Mouse (Mus musculus): ENCODE measurements around the gene Alpk1. TPM values are rescaled to one million over a fixed set of nuclear protein-coding genes. Genes with fewer than 3 reads are reported as not detected.
A peak's percentile ranks its signal among the peaks of the same experiment; 100 is the strongest.

The Alpk1 gene
- total RNA-seq (2021) = 8.7 and 10.1 TPM in 2 replicates
- long read RNA-seq, experiment 1, partial matches to known transcripts = 0 of 1 reads
- long read RNA-seq, experiment 1, other reads (novel, unspliced or antisense) = 1 of 1 reads
- long read RNA-seq, experiment 2 = 0 reads

DNA sequence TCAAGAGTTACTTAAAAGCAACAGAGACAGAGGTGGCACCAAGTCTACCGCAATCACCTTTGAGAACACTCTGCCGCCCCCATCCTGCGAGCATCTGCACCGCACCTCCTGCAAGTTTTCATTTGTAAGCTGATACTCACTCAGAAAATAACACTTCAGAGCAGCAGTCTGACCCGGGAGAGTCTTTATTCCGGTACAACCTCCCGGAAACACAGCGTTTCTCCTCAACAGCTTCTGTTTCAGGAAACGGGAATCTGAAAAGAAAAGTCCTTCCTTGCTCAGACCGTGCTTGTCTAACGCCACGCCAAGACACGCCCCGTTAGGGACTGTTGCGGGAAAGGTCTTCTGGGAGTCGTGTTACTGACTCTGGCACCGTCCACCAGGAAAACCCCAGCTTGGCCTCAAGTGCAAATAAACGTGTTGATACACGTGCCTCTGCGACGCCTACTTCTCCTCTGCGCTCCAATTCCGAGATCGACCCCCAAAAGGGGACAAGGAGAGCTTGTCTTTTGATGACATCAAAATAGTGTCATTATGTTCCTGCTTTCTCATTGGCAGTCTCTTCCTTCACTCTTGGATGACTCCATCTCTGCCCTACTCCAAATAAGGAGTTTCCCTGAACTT, at the start of gene Alpk1:
Gene Alpk1, minus strand, starts transcription at position 507 of the 624 bp plus-strand sequence.
- DNase-seq = peak; percentile 79

DNA sequence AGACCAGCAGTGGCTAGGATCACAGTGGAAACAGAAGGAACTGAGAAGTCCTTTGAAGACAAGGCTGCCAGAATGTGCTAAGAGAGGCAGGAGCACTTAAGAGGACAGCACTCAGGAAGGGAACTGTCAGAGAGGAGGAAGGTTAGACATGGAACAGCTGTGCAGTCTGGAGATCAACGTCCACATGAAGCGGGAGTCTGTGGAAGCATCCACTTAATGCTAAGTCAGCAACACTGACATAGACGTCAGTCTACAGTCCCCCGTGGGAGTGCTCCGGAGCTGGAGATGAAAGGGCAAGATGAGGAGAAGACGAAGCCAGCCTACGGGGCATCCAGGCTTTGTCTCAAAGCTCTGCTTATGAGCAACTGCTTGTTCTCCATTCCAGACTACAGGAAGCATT, 46.8 kb upstream of the Alpk1 start:
- no peak for DNase-seq

DNA sequence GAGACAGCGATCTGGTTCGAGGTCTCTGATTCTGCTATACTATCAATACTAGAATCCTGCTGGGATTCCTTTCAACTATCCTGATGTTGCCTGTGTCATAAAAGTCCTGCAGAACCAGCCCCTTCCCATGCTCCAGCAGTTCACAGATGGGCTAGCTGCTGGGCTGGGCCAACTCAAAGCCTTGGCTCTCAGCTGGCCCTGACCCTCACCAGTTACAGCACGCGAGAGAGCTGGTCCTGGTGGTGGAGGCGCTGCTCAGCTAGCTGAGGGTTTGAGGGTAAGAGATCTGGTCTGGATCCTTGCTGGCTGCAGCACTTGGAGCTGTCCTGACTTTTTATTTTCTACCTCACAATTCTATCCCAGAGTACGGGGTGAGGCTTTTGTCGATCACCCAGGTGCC, 46.2 kb upstream of the Alpk1 start:
- DNase-seq = no peak

DNA sequence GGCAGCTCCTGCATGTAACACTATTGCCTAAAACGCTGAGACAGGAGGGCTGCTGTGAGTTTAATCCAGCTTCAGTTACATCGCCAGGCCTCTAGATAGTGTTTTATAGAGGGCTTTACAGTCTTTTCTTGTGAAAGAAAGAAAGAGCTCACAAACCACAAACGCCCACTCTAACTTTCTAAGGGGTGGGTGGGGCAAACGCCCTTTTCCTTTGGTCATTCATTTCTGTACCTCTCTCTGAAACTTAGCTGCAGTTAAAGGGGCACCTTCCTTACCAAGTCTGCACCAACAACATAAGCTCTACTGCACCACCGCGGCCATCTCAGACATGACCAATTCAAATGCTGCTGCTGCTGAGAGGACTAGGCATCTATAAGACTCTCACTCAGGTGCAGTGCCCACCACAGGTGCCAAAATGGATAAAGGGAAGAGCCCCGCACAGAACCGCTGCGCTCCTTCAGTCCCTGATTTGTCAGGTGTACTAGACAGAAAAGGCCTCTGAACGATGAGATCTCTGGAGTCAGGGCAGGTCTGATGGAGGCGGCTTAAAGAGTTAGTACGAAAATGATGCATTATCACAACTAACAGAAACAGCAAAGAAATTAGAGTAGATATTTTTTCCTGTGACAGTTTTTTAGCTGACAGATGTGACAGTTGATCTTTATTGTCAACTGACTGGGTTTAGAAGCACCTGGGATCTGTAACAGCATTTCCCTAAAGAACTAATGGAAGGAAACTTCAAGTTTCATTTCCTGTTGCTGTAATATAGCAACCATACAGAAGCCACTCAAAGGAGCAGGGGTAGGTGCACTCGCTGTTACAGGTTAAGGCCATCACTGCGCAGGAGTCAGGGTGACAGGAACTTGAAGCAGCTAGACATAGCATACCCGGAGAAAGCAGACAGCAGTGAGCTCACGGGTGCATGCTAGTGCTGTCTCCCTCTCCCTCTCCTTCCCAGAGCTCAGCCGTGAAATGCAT, 43.8 kb upstream of the Alpk1 start:
- no peak for DNase-seq

DNA sequence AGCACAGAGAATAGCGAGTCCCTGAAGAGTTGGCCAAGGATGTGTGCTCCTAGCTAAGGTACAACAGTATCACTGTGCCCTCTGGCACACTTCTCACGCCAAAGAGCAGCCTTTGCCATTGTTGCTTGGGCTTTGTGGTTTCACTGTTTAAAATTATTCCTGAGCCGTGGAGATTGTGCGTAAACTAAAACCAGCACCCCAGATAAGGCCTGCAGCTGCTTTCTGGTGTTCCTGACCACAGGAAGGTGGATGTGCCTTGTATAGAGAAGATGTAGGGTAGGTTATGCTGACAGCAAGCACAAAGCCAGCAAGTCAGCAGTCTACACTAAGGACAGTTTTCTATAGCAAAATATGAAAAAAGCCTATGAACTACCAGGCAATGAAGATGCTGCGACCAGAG, 40.9 kb upstream of the Alpk1 start:
- no peak for DNase-seq

DNA sequence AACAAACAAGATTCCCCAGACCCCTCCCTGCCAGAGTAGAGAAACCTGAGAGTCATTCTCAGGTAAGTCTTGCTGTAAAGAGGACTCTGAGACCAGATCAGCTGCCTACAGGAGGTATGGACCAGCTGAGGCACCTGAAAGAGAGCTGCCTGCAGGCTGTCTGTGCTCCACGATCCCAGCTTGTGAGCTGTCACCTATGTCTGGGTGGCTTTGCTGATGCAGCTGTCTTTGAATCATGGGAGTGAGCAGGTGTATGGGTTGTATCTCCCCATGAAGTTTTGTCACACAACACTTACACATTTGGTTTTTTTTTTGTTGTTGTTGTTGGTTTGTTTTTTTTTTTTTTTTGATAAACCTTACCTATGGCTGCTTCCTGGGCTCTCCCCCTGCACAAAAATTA, 40.1 kb upstream of the Alpk1 start:
- no peak for DNase-seq

DNA sequence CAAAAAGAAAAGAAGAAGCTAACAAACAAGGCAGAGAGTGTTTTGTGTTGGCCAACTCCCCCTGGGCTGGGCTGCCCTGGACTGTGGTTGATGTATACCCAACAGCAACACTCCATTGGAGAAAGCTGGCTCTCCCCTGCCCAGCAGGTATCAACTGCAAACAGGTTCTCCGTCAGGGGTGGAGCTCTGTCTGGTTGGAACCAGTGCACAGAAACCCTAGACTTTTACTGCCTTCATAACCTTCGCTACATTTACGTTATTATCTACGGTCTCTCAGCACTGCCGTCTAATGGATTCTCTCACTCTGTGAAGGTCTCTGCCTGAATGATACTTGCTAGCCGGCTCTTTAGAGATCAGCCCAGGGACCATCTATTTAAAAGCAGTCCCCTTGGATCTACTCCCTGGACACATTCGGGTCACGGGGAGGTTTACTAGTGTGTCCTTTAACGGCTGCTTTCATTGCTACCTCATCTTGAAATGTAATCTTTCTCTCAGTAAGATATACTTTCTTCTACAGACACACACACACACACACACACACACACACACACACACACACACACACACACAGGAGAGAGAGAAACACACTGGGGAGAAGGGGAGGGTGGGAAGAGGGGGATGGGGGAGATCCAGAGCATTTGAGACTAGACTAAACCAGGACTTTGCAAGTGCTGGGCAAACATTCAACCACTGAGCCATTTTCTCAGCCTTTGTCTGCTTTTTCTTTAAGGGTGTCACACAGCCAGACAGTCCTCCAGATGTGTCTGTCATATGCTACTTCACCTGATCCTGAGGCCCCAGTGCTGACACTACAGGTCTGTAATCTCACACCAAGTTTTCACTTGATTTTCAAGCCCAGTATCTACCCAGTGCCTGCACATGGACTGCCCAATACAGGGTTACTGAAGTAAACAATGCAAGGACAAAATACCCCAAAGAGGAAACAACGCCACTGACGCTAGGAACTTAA, 38.7 kb upstream of the Alpk1 start:
- DNase-seq = no peak

DNA sequence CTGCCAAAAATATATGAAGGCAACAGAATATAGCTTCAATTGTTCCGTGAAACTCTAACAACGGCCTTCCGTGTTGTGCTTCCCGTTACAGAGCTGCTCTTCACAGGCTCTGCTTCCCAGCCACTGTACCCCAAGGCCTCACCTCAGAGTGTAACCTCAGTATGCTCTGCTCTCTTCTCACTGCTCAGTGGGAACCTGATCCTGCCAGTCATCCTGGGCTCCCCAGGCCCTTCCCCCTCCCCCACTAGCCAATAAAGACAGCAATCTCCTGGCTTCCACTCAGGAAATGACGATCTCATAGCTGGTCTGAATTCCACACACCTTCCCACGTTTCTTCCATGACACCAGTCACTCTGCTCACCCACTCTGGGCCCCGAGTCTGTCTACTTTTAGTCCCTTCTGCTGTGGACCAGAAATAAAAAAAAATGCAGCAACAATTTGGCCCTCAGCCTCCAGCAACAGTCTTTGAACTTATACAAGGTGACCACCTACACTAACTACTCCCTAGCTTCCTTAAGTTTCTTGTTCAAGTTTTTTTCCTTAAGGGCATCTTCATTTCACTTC, 36.9 kb upstream of the Alpk1 start:
- no peak for DNase-seq

DNA sequence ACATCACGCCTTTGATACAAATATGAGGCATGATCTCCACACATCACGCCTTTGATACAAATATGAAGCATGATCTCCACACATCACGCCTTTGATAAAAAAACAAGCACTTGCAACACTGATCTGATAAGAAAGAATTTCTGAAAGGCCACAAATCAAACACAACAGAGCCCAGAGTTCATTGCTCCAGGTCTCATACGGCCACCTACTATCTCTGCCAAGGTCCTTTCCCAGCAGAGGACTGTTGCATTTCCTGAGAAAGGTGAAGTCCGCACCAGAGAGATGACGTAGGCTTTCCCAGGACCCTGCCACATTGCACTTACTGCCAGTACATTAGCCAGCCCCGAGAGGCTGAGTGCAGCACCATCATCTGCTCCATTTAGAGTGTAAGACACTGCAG, 28.8 kb upstream of the Alpk1 start:
- no peak for DNase-seq

DNA sequence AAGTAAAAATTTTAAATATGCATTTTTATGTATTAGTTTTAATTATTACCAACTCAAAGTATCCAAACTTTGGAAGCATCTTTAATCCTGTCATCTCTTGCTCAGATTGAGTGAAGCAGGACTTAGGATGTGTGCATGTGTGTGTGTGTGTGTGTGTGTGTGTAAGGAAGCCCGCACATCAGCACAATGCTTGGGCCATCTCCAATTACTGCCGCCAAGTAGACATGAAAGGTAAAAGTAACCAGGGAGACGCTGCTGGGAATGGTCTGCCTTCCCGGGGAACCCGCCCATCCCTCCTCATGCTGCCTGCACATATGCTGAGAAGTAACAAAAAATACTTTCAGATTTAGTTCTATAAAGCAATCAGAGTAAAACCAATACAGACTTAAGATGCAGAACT, 27.5 kb upstream of the Alpk1 start:
- no peak for DNase-seq

DNA sequence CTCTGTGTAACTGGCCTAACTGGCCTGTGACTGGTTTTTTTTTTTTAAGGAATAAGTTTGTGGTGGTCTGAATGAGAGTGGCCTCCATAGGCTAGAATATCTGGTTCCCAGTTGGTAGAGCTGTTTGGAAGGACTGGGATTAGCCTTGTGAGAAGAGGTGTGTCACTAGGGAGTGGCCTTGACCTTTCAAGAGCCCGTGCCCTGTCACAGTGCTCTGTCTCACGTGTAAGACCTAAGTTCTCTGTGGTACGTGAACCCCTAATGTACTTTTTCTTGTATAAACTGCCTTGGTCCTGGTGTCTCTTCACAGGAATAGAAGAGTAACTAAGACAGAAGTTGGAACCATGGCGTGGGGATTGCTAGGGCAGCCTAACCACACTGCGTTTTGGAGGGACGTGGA, 25.7 kb upstream of the Alpk1 start:
- DNase-seq = no peak

DNA sequence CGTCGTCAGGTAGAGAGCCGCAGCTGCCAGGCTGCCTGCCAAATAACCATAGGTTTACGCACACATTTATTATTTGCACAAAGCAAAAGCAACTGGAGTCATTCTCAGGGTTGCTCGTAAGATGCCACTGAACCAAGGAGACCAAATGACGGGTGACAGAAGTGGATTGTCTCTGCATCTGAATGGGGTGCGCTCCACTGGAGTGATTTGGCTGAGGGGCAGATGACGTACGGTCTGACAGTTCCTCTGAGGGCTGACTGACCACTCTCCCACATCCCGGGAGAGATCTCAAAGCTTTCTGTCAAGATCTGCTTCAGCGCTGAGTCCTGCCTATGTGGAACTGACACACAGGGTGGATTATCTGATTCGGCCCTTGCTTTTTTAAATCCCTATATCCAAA, 24.7 kb upstream of the Alpk1 start:
- no peak for DNase-seq

DNA sequence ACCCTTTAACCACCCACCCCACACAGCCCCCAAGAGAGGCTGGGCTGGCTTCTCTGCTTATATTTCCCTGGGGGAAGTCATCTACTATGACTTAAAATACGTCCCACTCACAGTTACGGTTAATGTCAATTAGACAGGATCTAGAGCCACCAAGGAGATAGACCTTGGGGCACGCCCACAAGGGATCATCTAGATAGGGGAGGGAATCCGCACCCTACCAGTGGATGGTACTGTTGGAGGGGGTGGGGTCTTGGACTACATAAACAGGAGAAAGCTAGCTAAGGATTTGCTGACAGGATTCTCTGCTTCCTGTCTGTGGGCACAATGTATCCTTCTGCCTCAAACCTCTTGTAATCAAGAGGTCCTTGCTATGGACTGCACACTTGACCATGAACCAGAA, 24.1 kb upstream of the Alpk1 start:
- no peak for DNase-seq

DNA sequence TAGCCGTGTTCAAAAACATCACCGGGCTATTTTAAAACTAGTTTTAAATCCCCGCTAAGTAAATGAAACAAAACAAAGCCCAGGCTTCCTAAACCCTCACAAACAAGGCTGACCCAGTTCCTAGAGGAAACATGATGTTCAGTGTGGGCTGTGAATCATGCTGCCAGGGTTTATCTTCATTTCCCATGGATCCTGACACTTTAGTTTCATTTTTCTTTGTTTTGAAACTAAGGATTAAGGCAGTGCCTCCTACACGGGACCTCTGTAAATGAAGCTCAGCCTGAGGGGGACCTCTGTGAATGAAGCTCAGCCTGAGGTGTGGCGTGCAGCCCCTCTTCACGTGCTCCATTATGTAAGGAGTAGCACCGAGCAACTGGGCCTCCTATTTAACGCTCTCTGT, 22.5 kb upstream of the Alpk1 start:
- DNase-seq = peak; percentile 33

DNA sequence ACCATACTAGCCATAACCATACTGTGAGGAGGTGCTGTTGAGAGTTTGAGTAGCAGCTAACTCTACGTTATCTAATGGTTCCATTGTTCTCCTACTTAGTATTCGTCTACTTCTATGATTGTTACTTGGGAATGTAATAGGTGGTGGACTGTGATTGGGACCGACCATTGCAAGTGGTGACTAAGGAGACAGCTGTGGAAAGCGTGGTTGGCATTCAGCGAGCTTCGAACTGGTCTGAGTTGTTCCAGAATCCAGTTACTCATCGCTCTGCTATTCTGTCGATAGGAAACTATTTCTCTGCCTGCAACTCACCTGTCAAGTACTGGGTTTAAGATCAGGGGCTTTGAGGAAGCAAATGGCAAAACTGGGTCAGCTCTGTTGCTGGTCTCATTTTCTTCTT, 20.8 kb upstream of the Alpk1 start:
- no peak for DNase-seq

DNA sequence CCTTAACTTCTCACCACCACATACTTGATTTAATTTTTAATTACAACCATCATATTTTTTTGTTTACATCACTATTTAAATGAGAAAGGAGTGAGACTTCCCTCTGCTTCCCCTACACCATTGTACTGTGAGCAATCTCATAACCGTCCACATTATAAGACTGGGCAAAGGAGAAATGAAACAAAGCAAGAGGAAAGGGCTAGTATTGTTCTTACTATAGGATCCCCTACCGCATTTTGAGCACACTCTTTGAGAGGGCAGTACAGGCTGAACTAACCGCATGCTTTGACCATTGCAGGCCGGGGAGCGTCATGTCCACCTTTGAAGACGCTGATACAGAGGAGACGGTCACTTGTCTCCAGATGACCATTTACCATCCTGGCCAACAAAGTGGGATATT, 15.9 kb upstream of the Alpk1 start:
- no peak for DNase-seq

DNA sequence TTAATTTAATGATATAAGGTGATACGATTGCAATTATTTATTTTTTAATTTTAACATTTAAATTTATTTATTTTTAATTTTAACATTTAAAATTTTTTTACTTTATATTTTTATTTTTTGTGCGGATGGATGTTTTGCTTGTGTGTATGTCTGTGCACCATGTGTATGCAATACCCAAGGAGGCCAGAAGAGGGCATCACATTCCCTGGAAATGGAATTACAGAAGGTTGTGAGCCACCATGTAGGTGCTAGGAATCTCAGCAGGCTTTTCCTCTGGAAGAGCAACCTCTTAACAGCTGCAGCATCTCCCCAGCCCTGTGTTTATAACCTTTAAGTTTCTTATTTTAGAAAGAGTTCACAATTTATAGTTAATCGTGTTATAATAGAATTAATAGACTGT, 15.4 kb upstream of the Alpk1 start:
- no peak for DNase-seq

DNA sequence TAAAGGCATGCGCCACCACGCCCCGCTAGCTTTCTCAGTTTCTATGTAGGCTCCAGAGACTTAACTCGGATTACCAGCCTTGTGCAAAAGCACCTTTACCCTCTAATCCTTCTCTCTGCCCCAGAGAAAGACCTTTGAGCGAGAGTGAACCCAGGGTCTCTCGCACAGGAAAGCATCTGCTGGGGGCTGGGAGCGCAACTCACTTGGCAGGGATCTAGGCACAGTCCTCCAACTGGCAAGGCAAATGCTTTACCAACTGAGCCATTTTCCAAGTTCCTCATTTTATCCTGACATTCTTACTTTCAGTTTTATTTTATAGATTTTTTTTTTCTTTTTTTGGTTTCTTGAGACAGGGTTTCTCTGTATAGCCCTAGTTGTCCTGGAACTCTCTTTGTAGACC, 12.7 kb upstream of the Alpk1 start:
- DNase-seq = no peak

DNA sequence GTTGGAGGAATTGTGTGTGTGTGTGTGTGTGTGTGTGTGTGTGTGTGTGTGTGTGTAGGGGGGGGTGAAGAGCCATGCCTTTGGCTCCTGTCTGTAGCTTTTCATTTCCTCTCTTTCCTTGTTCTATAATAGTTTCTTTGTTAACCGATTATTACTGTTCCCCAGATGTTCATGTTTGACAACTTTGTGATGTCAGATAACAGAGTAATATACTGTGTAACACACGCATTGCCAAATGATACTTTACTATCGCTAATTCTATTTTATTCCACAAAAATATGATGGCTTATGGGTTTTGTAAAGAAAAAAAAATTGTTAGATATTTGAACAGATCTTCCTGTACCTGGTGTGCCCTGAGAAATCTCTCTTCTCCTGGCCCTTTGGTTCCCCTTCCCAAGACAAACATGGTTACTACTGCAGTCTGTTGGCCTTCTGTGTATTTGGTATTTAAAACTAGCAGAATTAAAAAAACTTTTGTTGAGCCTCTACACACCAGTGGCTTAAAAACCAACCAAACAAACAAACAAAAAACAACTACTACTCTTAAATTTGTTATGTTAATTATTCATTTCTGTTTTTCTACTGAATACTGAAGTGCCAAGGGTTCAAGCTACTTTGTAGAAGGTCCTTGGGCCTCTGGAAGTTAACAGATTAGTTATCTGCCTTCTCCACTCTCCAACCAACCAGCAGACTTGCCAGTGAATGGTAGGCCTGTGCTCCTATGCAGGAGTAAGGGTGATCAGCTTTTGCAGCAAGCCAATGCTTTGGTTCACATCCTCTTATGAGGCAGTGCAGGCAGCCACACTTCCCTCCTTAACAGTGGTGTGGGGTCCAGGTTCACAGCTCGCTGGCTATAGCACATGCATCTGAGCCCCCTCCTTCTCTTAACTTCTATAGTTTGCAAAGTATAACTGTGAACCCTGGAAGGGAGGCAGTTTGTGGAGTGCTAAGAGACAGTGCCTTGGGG, 11.6 kb upstream of the Alpk1 start:
- no peak for DNase-seq

DNA sequence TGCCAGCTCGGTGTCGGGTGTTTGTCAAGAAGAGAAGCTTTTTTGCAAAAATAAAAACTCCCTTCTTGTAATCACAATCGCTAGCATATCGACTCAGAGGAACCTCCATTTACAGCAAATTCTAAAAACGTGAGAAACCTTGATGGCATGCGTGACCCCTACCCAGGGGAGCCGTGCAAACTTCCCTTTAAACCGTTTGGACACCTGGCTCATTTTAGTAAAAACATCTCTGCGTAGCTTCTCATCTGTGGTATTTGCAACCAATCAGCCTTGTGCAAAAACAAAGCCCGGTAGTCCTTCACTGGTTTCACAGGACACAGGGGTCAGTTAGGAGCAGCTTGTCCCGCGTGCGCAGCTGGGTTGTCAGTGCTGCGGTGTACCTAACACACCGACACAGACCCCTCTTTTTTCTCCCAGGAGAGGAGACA, 10.7 kb upstream of the Alpk1 start:
- no peak for DNase-seq

Measured in adrenal gland, postnatal 14 days (tissue).